Mouse (Mus musculus): Measurements from ENCODE around the gene Klrb1a. TPM values are rescaled to one million over a fixed set of nuclear protein-coding genes. Genes with fewer than 3 reads are reported as not detected.
"Not testable (repeated sequence)": the region's sequence is repeated elsewhere in the genome, so short reads cannot be mapped to it uniquely, and the experiment has no call there.

The Klrb1a gene
- polyA plus RNA-seq, 1 experiment from 2014 or later, result 0.18 TPM

GRCm38 (mm10) chr6:128644694-128645093 is 21.4 kb upstream of the Klrb1a start:
- not testable (repeated sequence) for H3K4me3 ChIP-seq (ENCODE audit: low read depth, low read length); ATAC-seq (replicated peaks; ENCODE audit: low FRiP score); DNase-seq (ENCODE audit: low spot score); H3K9me3 ChIP-seq (ENCODE audit: control insufficient read depth, low read length); H3K4me1 ChIP-seq (replicated peaks; ENCODE audit: control insufficient read depth, insufficient read depth, low read length); H3K27me3 ChIP-seq (replicated peaks; ENCODE audit: control insufficient read depth, insufficient read depth, low read length); H3K36me3 ChIP-seq (ENCODE audit: control insufficient read depth, insufficient read depth, low read length); H3K4me2 ChIP-seq; H3K9ac ChIP-seq (ENCODE audit: low read depth, low read length); H3K27ac ChIP-seq (ENCODE audit: low read depth, low read length)
- 94% methylated on average over 20 of the region's 20 CpGs for WGBS

- Histone ChIP-seq H3K36me3 (ENCODE audit: control insufficient read depth, insufficient read depth, low read length) (no peaks in the 10 kb centered on the region), H3K9ac (ENCODE audit: low read depth, low read length) (no peak overlapping the region), H3K27ac (ENCODE audit: low read depth, low read length) (no peak overlapping the region), H3K4me3 (ENCODE audit: low read depth, low read length) (no peak overlapping the region), H3K27me3 (replicated peaks; ENCODE audit: control insufficient read depth, insufficient read depth, low read length) (no peaks in the 10 kb centered on the region), H3K4me1 (replicated peaks; ENCODE audit: control insufficient read depth, insufficient read depth, low read length) (no peaks in the 10 kb centered on the region), H3K9me3 (ENCODE audit: control insufficient read depth, low read length) (no peaks in the 10 kb centered on the region), H3K4me2 (no peak overlapping the region)
- 59% methylated on average over 2 of the region's 2 CpGs for whole genome bisulfite sequencing
- no peak for ATAC-seq (replicated peaks; ENCODE audit: low FRiP score)
- no peak for DNase-seq (ENCODE audit: low spot score)
These were observed 20.7 kb upstream of the Klrb1a start for GRCm38 (mm10) chr6:128643999-128644398.

- WGBS, result 65% methylated on average over 2 of the region's 2 CpGs
- no peak overlapping the region for H3K4me2 ChIP-seq
- H3K9me3 ChIP-seq (ENCODE audit: control insufficient read depth, low read length), result no peaks in the 10 kb centered on the region
- H3K4me3 ChIP-seq (ENCODE audit: low read depth, low read length), result no peak overlapping the region
- no peaks in the 10 kb centered on the region for H3K4me1 ChIP-seq (replicated peaks; ENCODE audit: control insufficient read depth, insufficient read depth, low read length)
- H3K27me3 ChIP-seq (replicated peaks; ENCODE audit: control insufficient read depth, insufficient read depth, low read length), result no peaks in the 10 kb centered on the region
- no peak overlapping the region for H3K27ac ChIP-seq (ENCODE audit: low read depth, low read length)
- ATAC-seq (replicated peaks; ENCODE audit: low FRiP score) (no peak), DNase-seq (ENCODE audit: low spot score) (no peak)
- H3K9ac ChIP-seq (ENCODE audit: low read depth, low read length), result no peak overlapping the region
- no peaks in the 10 kb centered on the region for H3K36me3 ChIP-seq (ENCODE audit: control insufficient read depth, insufficient read depth, low read length)
These were observed 17.9 kb upstream of the Klrb1a start for GRCm38 (mm10) chr6:128641116-128641716.

- WGBS, result 80% methylated on average over 1 of the region's 1 CpGs
- no peak for DNase-seq (ENCODE audit: low spot score)
These were observed 17.3 kb upstream of the Klrb1a start for GRCm38 (mm10) chr6:128640673-128641072.

GRCm38 (mm10) chr6:128630912-128631905 is 7.9 kb upstream of the Klrb1a start:
- H3K9ac ChIP-seq (ENCODE audit: low read depth, low read length); H3K27me3 ChIP-seq (replicated peaks; ENCODE audit: control insufficient read depth, insufficient read depth, low read length); H3K36me3 ChIP-seq (ENCODE audit: control insufficient read depth, insufficient read depth, low read length); H3K4me3 ChIP-seq (ENCODE audit: low read depth, low read length); H3K9me3 ChIP-seq (ENCODE audit: control insufficient read depth, low read length); H3K4me2 ChIP-seq; H3K4me1 ChIP-seq (replicated peaks; ENCODE audit: control insufficient read depth, insufficient read depth, low read length); DNase-seq (ENCODE audit: low spot score): not testable (repeated sequence)
- peak overlapping the region; percentile 13; the same call in 1 of the 2 replicates for H3K27ac ChIP-seq (ENCODE audit: low read depth, low read length)
- WGBS, result 58% methylated on average over 15 of the region's 15 CpGs
- peak; percentile 73 for ATAC-seq (replicated peaks; ENCODE audit: low FRiP score)

More at GRCm38 (mm10) chr6:128640673-128641072, 17.3 kb upstream of the Klrb1a start:
- H3K9ac ChIP-seq (ENCODE audit: low read depth, low read length), result no peak overlapping the region
- H3K27ac ChIP-seq (ENCODE audit: low read depth, low read length), result no peak overlapping the region
- no peaks in the 10 kb centered on the region for H3K4me1 ChIP-seq (replicated peaks; ENCODE audit: control insufficient read depth, insufficient read depth, low read length)
- H3K4me3 ChIP-seq (ENCODE audit: low read depth, low read length), result no peak overlapping the region
- no peaks in the 10 kb centered on the region for H3K27me3 ChIP-seq (replicated peaks; ENCODE audit: control insufficient read depth, insufficient read depth, low read length)
- no peak overlapping the region for H3K4me2 ChIP-seq
- H3K9me3 ChIP-seq (ENCODE audit: control insufficient read depth, low read length), result no peaks in the 10 kb centered on the region
- ATAC-seq (replicated peaks; ENCODE audit: low FRiP score), result no peak
- H3K36me3 ChIP-seq (ENCODE audit: control insufficient read depth, insufficient read depth, low read length), result no peaks in the 10 kb centered on the region

- not testable (repeated sequence) for H3K4me1 ChIP-seq (replicated peaks; ENCODE audit: control insufficient read depth, insufficient read depth, low read length)
- H3K27ac ChIP-seq (ENCODE audit: low read depth, low read length), result peak overlapping the region; percentile 13; the same call in 1 of the 2 replicates
- 54% methylated on average over 12 of the region's 13 CpGs for WGBS
These were observed 6.7 kb upstream of the Klrb1a start for GRCm38 (mm10) chr6:128629771-128630739.

GRCm38 (mm10) chr6:128625246-128625645 is 1.9 kb upstream of the Klrb1a start:
- not testable (repeated sequence) for DNase-seq (ENCODE audit: low spot score); H3K27ac ChIP-seq (ENCODE audit: low read depth, low read length); H3K27me3 ChIP-seq (replicated peaks; ENCODE audit: control insufficient read depth, insufficient read depth, low read length); H3K9me3 ChIP-seq (ENCODE audit: control insufficient read depth, low read length); H3K4me3 ChIP-seq (ENCODE audit: low read depth, low read length); H3K4me1 ChIP-seq (replicated peaks; ENCODE audit: control insufficient read depth, insufficient read depth, low read length); H3K9ac ChIP-seq (ENCODE audit: low read depth, low read length); H3K4me2 ChIP-seq; H3K36me3 ChIP-seq (ENCODE audit: control insufficient read depth, insufficient read depth, low read length); ATAC-seq (replicated peaks; ENCODE audit: low FRiP score)
- 84% methylated on average over 6 of the region's 6 CpGs for WGBS

More at GRCm38 (mm10) chr6:128629771-128630739, 6.7 kb upstream of the Klrb1a start:
- H3K4me3 ChIP-seq (ENCODE audit: low read depth, low read length); H3K4me2 ChIP-seq; H3K36me3 ChIP-seq (ENCODE audit: control insufficient read depth, insufficient read depth, low read length); DNase-seq (ENCODE audit: low spot score); H3K9ac ChIP-seq (ENCODE audit: low read depth, low read length); H3K27me3 ChIP-seq (replicated peaks; ENCODE audit: control insufficient read depth, insufficient read depth, low read length); H3K9me3 ChIP-seq (ENCODE audit: control insufficient read depth, low read length): not testable (repeated sequence)
- ATAC-seq (replicated peaks; ENCODE audit: low FRiP score), result peak; percentile 61

GRCm38 (mm10) chr6:128624425-128624824 is 1.1 kb upstream of the Klrb1a start:
- no peaks in the 10 kb centered on the region for H3K4me1 ChIP-seq (replicated peaks; ENCODE audit: control insufficient read depth, insufficient read depth, low read length)
- H3K4me2 ChIP-seq, result no peak overlapping the region
- no peak overlapping the region for H3K27ac ChIP-seq (ENCODE audit: low read depth, low read length)
- WGBS, result 83% methylated on average over 4 of the region's 4 CpGs
- ATAC-seq (replicated peaks; ENCODE audit: low FRiP score), result no peak
- H3K4me3 ChIP-seq (ENCODE audit: low read depth, low read length), result no peak overlapping the region
- no peaks in the 10 kb centered on the region for H3K36me3 ChIP-seq (ENCODE audit: control insufficient read depth, insufficient read depth, low read length)
- H3K27me3 ChIP-seq (replicated peaks; ENCODE audit: control insufficient read depth, insufficient read depth, low read length), result no peaks in the 10 kb centered on the region
- no peaks in the 10 kb centered on the region for H3K9me3 ChIP-seq (ENCODE audit: control insufficient read depth, low read length)
- DNase-seq (ENCODE audit: low spot score), result no peak
- no peak overlapping the region for H3K9ac ChIP-seq (ENCODE audit: low read depth, low read length)
